Mouse (Mus musculus): ENCODE measurements around the gene Depdc5.

DNA sequence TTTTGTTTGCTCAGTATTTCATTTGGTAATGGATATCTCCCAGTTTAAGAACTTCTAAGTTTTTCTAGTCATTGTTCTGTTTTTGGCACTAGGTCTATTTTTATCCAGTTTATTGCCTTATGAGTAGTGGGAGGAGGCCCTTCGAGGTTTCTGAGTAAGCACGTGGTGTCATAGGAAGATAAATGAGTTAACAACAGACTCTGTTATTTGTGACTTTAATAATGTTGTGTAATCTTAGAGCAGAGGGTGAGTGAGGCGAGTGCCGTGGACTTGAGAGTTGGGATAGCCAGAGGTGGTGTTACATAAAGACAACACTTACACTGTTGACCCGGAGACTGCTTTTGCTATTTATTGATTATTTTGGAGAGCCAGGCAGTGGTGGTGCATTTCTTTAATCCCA is 161.0 kb downstream of the Depdc5 start:
- TF ChIP-seq POLR2A (IDR thresholded peaks at IDR 0.05; ENCODE audit: insufficient read length, low read depth) (no peak), E2F4 (IDR thresholded peaks at IDR 0.05; ENCODE audit: insufficient read depth) (no peak), USF1 (IDR thresholded peaks at IDR 0.05; ENCODE audit: low read depth) (peak; percentile 40), REST (IDR thresholded peaks at IDR 0.05; ENCODE audit: insufficient read depth, insufficient read length) (no peak), TCF12 (IDR thresholded peaks at IDR 0.05; ENCODE audit: insufficient read depth, poor library complexity, severe bottlenecking) (no peak), CEBPB (IDR thresholded peaks at IDR 0.05; ENCODE audit: insufficient read depth, poor library complexity, severe bottlenecking) (0 out of 2 replicates have a peak, but pooled peaks have one; percentile 11), MAX (IDR thresholded peaks at IDR 0.05; ENCODE audit: low read depth) (no peak), SRF (IDR thresholded peaks at IDR 0.05; ENCODE audit: control insufficient read depth, insufficient read length, low read depth) (no peak), MYOG (IDR thresholded peaks at IDR 0.05; ENCODE audit: control insufficient read depth in 1 of 3, insufficient read depth in 1 of 3, insufficient read length in 2 of 3, low read depth in 2 of 3) (no peak), POLR2AphosphoS2 (IDR thresholded peaks at IDR 0.05; ENCODE audit: insufficient read length, low read depth) (no peak)

All from myocyte (in vitro differentiated cells).